Mouse (Mus musculus) liver, embryonic 14.5 days (tissue): ENCODE results near the gene Gmip.

Experiments used
- CTCF ChIP-seq: IDR thresholded peaks from 2 replicates; pipeline ENCODE4 v1.5.1; 2016; ENCODE audit warnings: antibody characterized with exemption, low read depth, control low read depth
- EP300 ChIP-seq: IDR thresholded peaks from 2 replicates; pipeline ENCODE4 v1.6.1; 2016; ENCODE audit warnings: antibody characterized with exemption, low read depth

- no peak for TF ChIP-seq CTCF
- TF ChIP-seq EP300, result no peak
Observed at GRCm38 (mm10) chr8:69870003-69870765, 61.7 kb downstream of the Gmip start.
